Mouse (Mus musculus) myocyte (in vitro differentiated cells): ENCODE measurements at regions not wholly inside any gene's neighbourhood (a gene's known extent, or its start where the extent isn't known, plus 50 kb on each side); places are given as distances from the start of the nearest gene placed in this dataset.

Experiments
- H3K27me3 ChIP-seq: one replicate; pipeline ENCODE4 v1.6.1; 2011; ENCODE audit not compliant: control insufficient read depth, insufficient read depth, insufficient read length
- H3K36me3 ChIP-seq: one replicate; pipeline ENCODE4 v1.6.1; 2011; ENCODE audit not compliant: control insufficient read depth, insufficient read depth
- H3K4me2 ChIP-seq: one replicate; pipeline ENCODE4 v1.6.1; 2011; ENCODE audit warnings: low read depth, control low read depth
- H3K4me3 ChIP-seq: one replicate; pipeline ENCODE4 v1.5.1; 2011; ENCODE audit warnings: mild to moderate bottlenecking, control low read depth, moderate library complexity
- H3K79me2 ChIP-seq: one replicate; pipeline ENCODE4 v1.6.1; 2011; ENCODE audit not compliant: control insufficient read depth, insufficient read depth
- H3ac ChIP-seq: one replicate; pipeline ENCODE4 v1.6.1; 2011; ENCODE audit not compliant: control insufficient read depth, insufficient read length
- CEBPB ChIP-seq: IDR thresholded peaks from 2 replicates; pipeline ENCODE4 v1.6.1; 2011; ENCODE audit warnings: mild to moderate bottlenecking, moderate library complexity; ENCODE audit not compliant: poor library complexity, insufficient read depth, severe bottlenecking
- E2F4 ChIP-seq: IDR thresholded peaks from one replicate; pipeline ENCODE4 v1.6.1; 2011; ENCODE audit warnings: mild to moderate bottlenecking, control low read depth, moderate library complexity; ENCODE audit not compliant: insufficient read depth
- MAX ChIP-seq: IDR thresholded peaks from one replicate; pipeline ENCODE4 v1.6.1; 2011; ENCODE audit warnings: low read depth, mild to moderate bottlenecking, control low read depth
- MYOD1 ChIP-seq, 3 experiments: IDR thresholded peaks; one replicate each; pipeline ENCODE4 v1.6.1; 2011; ENCODE audit warnings: control low read depth in 2 of 3, low read depth in 2 of 3, mild to moderate bottlenecking in 2 of 3, moderate library complexity in 1 of 3; ENCODE audit not compliant: insufficient read length in 2 of 3, control insufficient read depth in 1 of 3
- MYOG ChIP-seq, 3 experiments: IDR thresholded peaks; one replicate each; pipeline ENCODE4 v1.6.1; 2011; ENCODE audit warnings: control low read depth in 2 of 3, low read depth in 2 of 3, mild to moderate bottlenecking in 2 of 3; ENCODE audit not compliant: insufficient read length in 2 of 3, control insufficient read depth in 1 of 3, insufficient read depth in 1 of 3
- POLR2A ChIP-seq: IDR thresholded peaks from one replicate; pipeline ENCODE4 v1.6.1; 2011; ENCODE audit warnings: low read depth, mild to moderate bottlenecking, control low read depth, moderate library complexity; ENCODE audit not compliant: insufficient read length
- POLR2AphosphoS2 ChIP-seq: IDR thresholded peaks from one replicate; pipeline ENCODE4 v1.6.1; 2011; ENCODE audit warnings: low read depth, control low read depth; ENCODE audit not compliant: insufficient read length
- REST ChIP-seq: IDR thresholded peaks from one replicate; pipeline ENCODE4 v1.6.1; 2011; ENCODE audit warnings: mild to moderate bottlenecking, control low read depth, moderate library complexity; ENCODE audit not compliant: insufficient read depth, insufficient read length
- SRF ChIP-seq: IDR thresholded peaks from one replicate; pipeline ENCODE4 v1.6.1; 2011; ENCODE audit warnings: low read depth; ENCODE audit not compliant: control insufficient read depth, insufficient read length
- TCF12 ChIP-seq: IDR thresholded peaks from one replicate; pipeline ENCODE4 v1.6.1; 2011; ENCODE audit warnings: mild to moderate bottlenecking, control low read depth; ENCODE audit not compliant: poor library complexity, insufficient read depth, severe bottlenecking
- TCF3 ChIP-seq: IDR thresholded peaks from one replicate; pipeline ENCODE4 v1.6.1; 2011; ENCODE audit warnings: low read depth, control low read depth; ENCODE audit not compliant: insufficient read length
- USF1 ChIP-seq: IDR thresholded peaks from one replicate; pipeline ENCODE4 v1.6.1; 2011; ENCODE audit warnings: low read depth, mild to moderate bottlenecking, control low read depth, moderate library complexity

DNA sequence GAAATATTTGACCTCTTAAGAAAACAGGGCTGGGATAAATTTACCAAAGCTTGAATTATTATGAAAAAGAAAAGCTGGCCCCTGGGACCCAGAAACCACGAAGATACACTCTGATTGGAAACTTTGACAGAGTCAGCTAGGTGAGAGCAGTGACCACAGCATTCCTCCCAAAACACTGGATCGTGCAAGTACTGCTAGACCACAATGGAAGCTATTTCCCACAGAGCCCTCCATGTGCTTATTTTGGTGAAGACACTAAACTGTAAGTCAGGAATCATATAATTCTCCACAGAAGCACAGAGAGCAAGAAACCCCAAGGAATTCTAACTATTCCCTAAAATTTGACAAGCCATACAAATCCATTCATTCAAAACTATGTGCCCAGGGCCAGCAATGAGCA lies 243.6 kb upstream of the Mad2l1 start:
- no peak overlapping the region for H3ac ChIP-seq
- TF ChIP-seq TCF3, result no peak
- TF ChIP-seq USF1, result no peak
- no peaks in the 10 kb centered on the region for H3K36me3 ChIP-seq
- H3K27me3 ChIP-seq, result no peaks in the 10 kb centered on the region
- no peak overlapping the region for H3K4me3 ChIP-seq
- H3K4me2 ChIP-seq, result no peak overlapping the region
- no peaks in the 10 kb centered on the region for H3K79me2 ChIP-seq

- Histone ChIP-seq H3K36me3 (no peaks in the 10 kb centered on the region), H3ac (no peak overlapping the region), H3K4me3 (no peak overlapping the region), H3K27me3 (no peaks in the 10 kb centered on the region), H3K79me2 (no peaks in the 10 kb centered on the region), H3K4me2 (no peak overlapping the region)
- TF ChIP-seq TCF12 (no peak), MYOG (IDR thresholded peaks at IDR 0.05; ENCODE audit: control insufficient read depth in 1 of 3, insufficient read depth in 1 of 3, insufficient read length in 2 of 3, low read depth in 2 of 3) (no peak), POLR2AphosphoS2 (no peak), TCF3 (no peak), MYOD1 (IDR thresholded peaks at IDR 0.05; ENCODE audit: control insufficient read depth in 1 of 3, insufficient read length in 2 of 3, low read depth in 2 of 3) (no peak), REST (no peak), MAX (no peak), E2F4 (no peak), SRF (no peak), CEBPB (no peak), USF1 (no peak), POLR2A (no peak)
These were observed 237.1 kb upstream of the Mad2l1 start for GRCm38 (mm10) chr6:66298056-66298455.

DNA sequence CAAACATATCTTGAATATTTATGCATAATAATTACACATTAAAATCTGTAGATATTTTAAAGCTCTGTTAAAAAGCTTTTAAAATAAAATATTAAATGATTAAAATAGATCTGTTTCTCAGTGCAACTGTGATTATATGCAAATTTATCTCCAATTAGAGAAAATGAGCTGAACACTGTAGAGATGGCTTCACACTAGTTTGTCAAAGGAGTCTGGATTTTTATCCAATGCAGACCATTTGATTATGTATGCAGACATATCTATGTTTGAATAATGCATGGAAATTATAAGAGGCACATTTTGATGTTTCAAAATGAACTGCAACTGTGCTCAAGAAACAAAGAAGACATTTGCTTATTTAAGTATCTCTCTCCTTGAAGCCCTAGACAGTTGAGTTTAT lies 235.0 kb upstream of the Mad2l1 start:
- Histone ChIP-seq H3K4me2 (no peak overlapping the region), H3ac (no peak overlapping the region), H3K79me2 (no peaks in the 10 kb centered on the region), H3K36me3 (no peaks in the 10 kb centered on the region), H3K27me3 (no peaks in the 10 kb centered on the region), H3K4me3 (no peak overlapping the region)
- TF ChIP-seq MYOG (IDR thresholded peaks at IDR 0.05; ENCODE audit: control insufficient read depth in 1 of 3, insufficient read depth in 1 of 3, insufficient read length in 2 of 3, low read depth in 2 of 3) (no peak), REST (no peak), POLR2A (no peak), MYOD1 (IDR thresholded peaks at IDR 0.05; ENCODE audit: control insufficient read depth in 1 of 3, insufficient read length in 2 of 3, low read depth in 2 of 3) (no peak), CEBPB (no peak), MAX (no peak), POLR2AphosphoS2 (no peak), TCF3 (no peak), TCF12 (no peak), SRF (no peak), USF1 (no peak)

GRCm38 (mm10) chr6:66344848-66345247 lies 190.3 kb upstream of the Mad2l1 start:
- TF ChIP-seq MYOD1 (IDR thresholded peaks at IDR 0.05; ENCODE audit: control insufficient read depth in 1 of 3, insufficient read length in 2 of 3, low read depth in 2 of 3) (no peak), POLR2A (no peak), POLR2AphosphoS2 (no peak), USF1 (no peak), MYOG (IDR thresholded peaks at IDR 0.05; ENCODE audit: control insufficient read depth in 1 of 3, insufficient read depth in 1 of 3, insufficient read length in 2 of 3, low read depth in 2 of 3) (no peak), CEBPB (no peak), MAX (no peak), TCF12 (no peak), E2F4 (no peak), SRF (no peak), REST (no peak)
- no peaks in the 10 kb centered on the region for H3K27me3 ChIP-seq
- H3K79me2 ChIP-seq, result no peaks in the 10 kb centered on the region
- no peak overlapping the region for H3ac ChIP-seq
- no peaks in the 10 kb centered on the region for H3K36me3 ChIP-seq
- no peak overlapping the region for H3K4me2 ChIP-seq
- no peak overlapping the region for H3K4me3 ChIP-seq

DNA sequence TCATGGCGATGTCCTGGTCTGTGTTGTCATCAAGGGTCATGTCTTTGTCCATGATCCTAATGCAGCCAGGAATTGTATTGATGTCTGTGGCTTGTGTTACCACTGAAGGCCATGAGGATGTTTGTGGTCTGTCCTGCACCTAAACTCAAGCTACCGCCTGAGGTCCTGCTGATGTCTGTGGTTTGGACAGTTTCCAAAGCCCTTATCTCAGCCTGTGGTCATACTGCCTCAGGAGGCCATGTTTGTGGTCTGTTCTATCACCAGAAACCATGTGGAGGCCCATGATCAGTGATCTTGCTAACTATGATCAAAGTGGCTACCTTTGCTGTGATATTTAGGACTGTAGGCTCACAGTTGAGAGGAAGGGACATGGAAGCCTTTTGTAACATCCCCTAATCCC lies 187.8 kb upstream of the Mad2l1 start:
- H3K36me3 ChIP-seq, result no peaks in the 10 kb centered on the region
- H3K79me2 ChIP-seq, result no peaks in the 10 kb centered on the region
- H3ac ChIP-seq, result no peak overlapping the region
- TF ChIP-seq POLR2AphosphoS2, result no peak
- no peak for TF ChIP-seq CEBPB
- TF ChIP-seq E2F4, result no peak
- no peak for TF ChIP-seq TCF12
- no peak for TF ChIP-seq MYOD1 (IDR thresholded peaks at IDR 0.05; ENCODE audit: control insufficient read depth in 1 of 3, insufficient read length in 2 of 3, low read depth in 2 of 3)
- TF ChIP-seq USF1, result no peak
- TF ChIP-seq MYOG (IDR thresholded peaks at IDR 0.05; ENCODE audit: control insufficient read depth in 1 of 3, insufficient read depth in 1 of 3, insufficient read length in 2 of 3, low read depth in 2 of 3), result no peak
- TF ChIP-seq REST, result no peak
- no peak for TF ChIP-seq POLR2A
- no peak for TF ChIP-seq TCF3
- no peaks in the 10 kb centered on the region for H3K27me3 ChIP-seq
- H3K4me3 ChIP-seq, result no peak overlapping the region
- H3K4me2 ChIP-seq, result no peak overlapping the region
